Mouse (Mus musculus): ENCODE measurements around the gene Obscn.

- TF ChIP-seq POLR2A (IDR thresholded peaks at IDR 0.05; ENCODE audit: borderline replicate concordance, extremely low read depth, low read depth, low read length) (no peak), CTCF (IDR thresholded peaks at IDR 0.05; ENCODE audit: insufficient read depth, low read length) (no peak)
Observed at GRCm38 (mm10) chr11:58968551-58968950, 167.7 kb downstream of the Obscn start.
